ENCODE assay signal across 26 mouse cellular contexts in genomic region chr4:81097597-81097996, GRCm38 (mm10).
"Had no signal": no experiment of that assay in that cellular context is flagged by ENCODE, and none has a peak within 500 bp of the region (broad histone marks: within the 10 kb centered on the region; RNA-seq: fewer than 3 reads in every experiment).

No protein-coding gene starts in this region.

- H3K4me3 ChIP-seq: gastrocnemius, adult 2 months; heart, embryonic 10.5 days; heart, embryonic 12.5 days; hindbrain, embryonic 10.5 days; hindbrain, embryonic 12.5 days; kidney, embryonic 15.5 days; left cerebral cortex, adult 2 months; limb, embryonic 10.5 days; limb, embryonic 12.5 days had no signal

- H3K27ac ChIP-seq: gastrocnemius, adult 2 months; heart, embryonic 10.5 days; hindbrain, embryonic 10.5 days; hindbrain, embryonic 12.5 days; hindbrain, embryonic 14.5 days; hindbrain, postnatal 0 days; kidney, embryonic 15.5 days; kidney, postnatal 0 days; left cerebral cortex, adult 2 months; limb, embryonic 10.5 days; limb, embryonic 12.5 days had no signal

- DNase-seq: gastrocnemius, adult 2 months; gastrocnemius, postnatal 10 days; gastrocnemius, postnatal 25 days; heart, adult 18-20 months; heart, postnatal 10 days; heart, postnatal 4 days; kidney, adult 11 months; kidney, adult 2 months; kidney, adult 9 months; kidney, postnatal 14 days; kidney, postnatal 36 days; layer of hippocampus, adult 9-11 months; layer of hippocampus, postnatal 36 days had no signal

- H3K36me3 ChIP-seq: heart, embryonic 10.5 days; heart, embryonic 12.5 days; hindbrain, embryonic 10.5 days; hindbrain, embryonic 12.5 days; kidney, embryonic 15.5 days; limb, embryonic 10.5 days; limb, embryonic 12.5 days had no signal

- H3K9me3 ChIP-seq: heart, embryonic 10.5 days; heart, embryonic 12.5 days; hindbrain, embryonic 10.5 days; hindbrain, embryonic 12.5 days; kidney, embryonic 15.5 days; limb, embryonic 10.5 days; limb, embryonic 12.5 days had no signal

- H3K27me3 ChIP-seq: heart, embryonic 12.5 days; hindbrain, embryonic 12.5 days; kidney, embryonic 15.5 days; limb, embryonic 12.5 days had no signal

- H3K9ac ChIP-seq: heart, embryonic 12.5 days; hindbrain, embryonic 12.5 days; hindbrain, embryonic 14.5 days; kidney, embryonic 15.5 days; limb, embryonic 12.5 days had no signal

- H3K4me2 ChIP-seq: heart, embryonic 12.5 days; hindbrain, embryonic 12.5 days; hindbrain, embryonic 14.5 days; kidney, embryonic 15.5 days; limb, embryonic 12.5 days had no signal

- H3K4me1 ChIP-seq: heart, embryonic 10.5 days; heart, embryonic 12.5 days; hindbrain, embryonic 10.5 days; hindbrain, embryonic 12.5 days; kidney, embryonic 15.5 days; limb, embryonic 10.5 days; limb, embryonic 12.5 days had no signal

- ATAC-seq: forebrain, embryonic 16.5 days; hindbrain, postnatal 0 days; intestine, embryonic 16.5 days had no signal
